Mouse (Mus musculus) MEL (cell line): Measurements from ENCODE around the gene Tspan13. TPM values are rescaled to one million over a fixed set of nuclear protein-coding genes. Genes with fewer than 3 reads are reported as not detected.

Source experiments
- DNase-seq: peaks from one replicate; pipeline ENCODE4 v3.0.0; 2011; ENCODE audit warnings: low read depth, low spot score
- H3K27ac ChIP-seq: 2 replicates; pipeline ENCODE4 v1.5.1; 2012; ENCODE audit warnings: low read depth, mild to moderate bottlenecking, control low read depth, low read length, moderate library complexity; ENCODE audit not compliant: control insufficient read depth
- H3K27me3 ChIP-seq, 2 experiments: fragments of 150-350 bp in 1 of 2; sonication (generic) in 1 of 2; 2 replicates each; pipeline ENCODE4 v1.6.1; 2012; ENCODE audit warnings: low read length in 2 of 2, mild to moderate bottlenecking in 2 of 2, improper control_type of control experiment in 1 of 2, moderate library complexity in 1 of 2; ENCODE audit not compliant: insufficient read depth in 2 of 2, control insufficient read depth in 1 of 2
- H3K36me3 ChIP-seq, 2 experiments: 2 replicates each; pipeline ENCODE4 v1.6.1; 2012 to 2014; ENCODE audit warnings: low read length in 2 of 2, improper control_type of control experiment in 1 of 2, inconsistent platforms in 1 of 2, mild to moderate bottlenecking in 1 of 2; ENCODE audit not compliant: insufficient read depth in 2 of 2, control insufficient read depth in 1 of 2
- H3K4me1 ChIP-seq, 2 experiments: fragments of 150-350 bp in 1 of 2; sonication (generic) in 1 of 2; 2 replicates each; pipeline ENCODE4 v1.6.1; 2012; ENCODE audit warnings: low read length in 2 of 2, improper control_type of control experiment in 1 of 2, mild to moderate bottlenecking in 1 of 2; ENCODE audit not compliant: insufficient read depth in 2 of 2, control insufficient read depth in 1 of 2
- H3K4me3 ChIP-seq, 2 experiments: fragments of 150-350 bp in 1 of 2; sonication (generic) in 1 of 2; 2 replicates each; pipeline ENCODE4 v1.5.1; 2012; ENCODE audit warnings: low read depth in 2 of 2, low read length in 2 of 2, mild to moderate bottlenecking in 2 of 2, moderate library complexity in 2 of 2, control low read depth in 1 of 2, improper control_type of control experiment in 1 of 2; ENCODE audit not compliant: control insufficient read depth in 1 of 2, insufficient read depth in 1 of 2
- H3K79me2 ChIP-seq: 2 replicates; pipeline ENCODE4 v1.6.1; 2012; ENCODE audit warnings: mild to moderate bottlenecking, low read length, moderate library complexity; ENCODE audit not compliant: control insufficient read depth, poor library complexity, insufficient read depth
- H3K9ac ChIP-seq: 2 replicates; pipeline ENCODE4 v1.6.1; 2012; ENCODE audit warnings: low read depth, mild to moderate bottlenecking, control low read depth, low read length, moderate library complexity; ENCODE audit not compliant: control insufficient read depth, poor library complexity, severe bottlenecking
- H3K9me3 ChIP-seq: fragments of 150-350 bp; sonication (generic); replicated peaks from 2 replicates; pipeline ENCODE4 v1.6.1; 2012; ENCODE audit warnings: mild to moderate bottlenecking, low read length, improper control_type of control experiment, moderate library complexity; ENCODE audit not compliant: insufficient read depth
- ELF1 ChIP-seq: IDR thresholded peaks from 2 replicates; pipeline ENCODE4 v1.6.1; 2014; ENCODE audit warnings: low read depth, mild to moderate bottlenecking, inconsistent platforms, low read length, improper control_type of control experiment, moderate library complexity
- EP300 ChIP-seq, 2 experiments: IDR thresholded peaks; 2 replicates each; pipeline ENCODE4 v1.6.1; 2011; ENCODE audit warnings: improper control_type of control experiment in 2 of 2, low read length in 2 of 2, low read depth in 1 of 2, mild to moderate bottlenecking in 1 of 2
- ETS1 ChIP-seq: IDR thresholded peaks from 2 replicates; pipeline ENCODE4 v1.6.1; 2012; ENCODE audit warnings: low read depth, mild to moderate bottlenecking, inconsistent platforms, low read length, improper control_type of control experiment, moderate library complexity
- GABPA ChIP-seq: IDR thresholded peaks from 2 replicates; pipeline ENCODE4 v1.6.1; 2012; ENCODE audit warnings: low read depth, mild to moderate bottlenecking, inconsistent platforms, low read length, improper control_type of control experiment, moderate library complexity
- GATA1 ChIP-seq: IDR thresholded peaks from 2 replicates; pipeline ENCODE4 v1.6.1; 2011; ENCODE audit warnings: low read depth, low read length, improper control_type of control experiment
- KAT2A ChIP-seq: conservative IDR thresholded peaks from 2 replicates; pipeline ENCODE4 v1.6.1; 2012; ENCODE audit warnings: low read depth, low read length, improper control_type of control experiment, inconsistent platforms
- MAX ChIP-seq: IDR thresholded peaks from 2 replicates; pipeline ENCODE4 v1.6.1; 2011; ENCODE audit warnings: low read length, improper control_type of control experiment
- MAZ ChIP-seq: IDR thresholded peaks from 2 replicates; pipeline ENCODE4 v1.6.1; 2012; ENCODE audit warnings: low read depth, mild to moderate bottlenecking, inconsistent platforms, low read length, improper control_type of control experiment
- MEF2A ChIP-seq: IDR thresholded peaks from 2 replicates; pipeline ENCODE4 v1.6.1; 2014; ENCODE audit warnings: low read depth, mild to moderate bottlenecking, inconsistent platforms, low read length, improper control_type of control experiment; ENCODE audit not compliant: poor library complexity, insufficient replicate concordance, severe bottlenecking; ENCODE audit errors: extremely low read depth
- MYC ChIP-seq: IDR thresholded peaks from 2 replicates; pipeline ENCODE4 v1.6.1; 2011; ENCODE audit warnings: low read depth, mild to moderate bottlenecking, low read length, improper control_type of control experiment, moderate library complexity
- POLR2A ChIP-seq, 2 experiments: IDR thresholded peaks; 2 replicates each; pipeline ENCODE4 v1.6.1; 2011 to 2012; ENCODE audit warnings: low read length in 2 of 2, mild to moderate bottlenecking in 2 of 2, control low read depth in 1 of 2, improper control_type of control experiment in 1 of 2, low read depth in 1 of 2, moderate library complexity in 1 of 2; ENCODE audit not compliant: control insufficient read depth in 1 of 2, insufficient read depth in 1 of 2, poor library complexity in 1 of 2
- SMC3 ChIP-seq: IDR thresholded peaks from 2 replicates; pipeline ENCODE4 v1.6.1; 2011; ENCODE audit warnings: low read depth, low read length, improper control_type of control experiment
- TCF12 ChIP-seq: IDR thresholded peaks from 2 replicates; pipeline ENCODE4 v1.6.1; 2014; ENCODE audit warnings: low read depth, mild to moderate bottlenecking, inconsistent platforms, low read length, improper control_type of control experiment, moderate library complexity
- USF1 ChIP-seq: IDR thresholded peaks from 2 replicates; pipeline ENCODE4 v1.6.1; 2014; ENCODE audit warnings: low read depth, mild to moderate bottlenecking, inconsistent platforms, low read length, improper control_type of control experiment, moderate library complexity
- USF2 ChIP-seq, 2 experiments: IDR thresholded peaks; 2 replicates each; pipeline ENCODE4 v1.6.1; 2011 to 2012; ENCODE audit warnings: improper control_type of control experiment in 2 of 2, low read length in 2 of 2, borderline replicate concordance in 1 of 2, inconsistent platforms in 1 of 2, low read depth in 1 of 2, mild to moderate bottlenecking in 1 of 2; ENCODE audit not compliant: insufficient read depth in 1 of 2
- polyA plus RNA-seq, 2 experiments: library from polyadenylated mRNA; stranded (reverse) in 1 of 2; unstranded in 1 of 2; fragments of >175 nt in 1 of 2; fragments of >200 nt in 1 of 2; gene quantifications; 2 replicates each; pipeline versions ENCODE4 v1.2.1 to v1.2.4; 2012; ENCODE audit warnings: low replicate concordance in 2 of 2, low read depth in 1 of 2; ENCODE audit not compliant: insufficient read length in 2 of 2, insufficient read depth in 1 of 2, missing spikeins in 1 of 2
- total RNA-seq: library from RNA; depleted of rRNA; stranded (reverse); fragments of 300-350 nt; gene quantifications from 2 replicates; pipeline ENCODE4 v1.2.3, GENCODE M21; 2012

The Tspan13 gene
- total and polyA plus RNA-seq, 3 experiments = 23.0 to 37.5 TPM; not detected in 1

- no peak overlapping the region for H3K4me3 ChIP-seq
- H3K36me3 ChIP-seq = peaks cover 0 to 18% of the 10 kb centered on the region in 2 experiments; a peak in 2 of 4 replicates
- H3K79me2 ChIP-seq = no peaks in the 10 kb centered on the region
- H3K9ac ChIP-seq = no peak overlapping the region
- H3K4me1 ChIP-seq = peaks cover 3 to 9% of the 10 kb centered on the region in 2 experiments
- no peak for DNase-seq
- H3K9me3 ChIP-seq = no peaks in the 10 kb centered on the region
- no peak overlapping the region for H3K27ac ChIP-seq
- H3K27me3 ChIP-seq = no peaks in the 10 kb centered on the region
- TF ChIP-seq GATA1 = no peak
Measured at GRCm38 (mm10) chr12:36067538-36067937, 25.2 kb upstream of the Tspan13 start.

- H3K27ac ChIP-seq = no peak overlapping the region
- peaks cover 0 to 7% of the 10 kb centered on the region in 2 experiments; a peak in 2 of 4 replicates for H3K36me3 ChIP-seq
- H3K9me3 ChIP-seq = no peaks in the 10 kb centered on the region
- no peaks in the 10 kb centered on the region for H3K79me2 ChIP-seq
- H3K4me3 ChIP-seq = no peak overlapping the region
- H3K4me1 ChIP-seq = peaks cover 2 to 5% of the 10 kb centered on the region in 2 experiments; a peak in 3 of 4 replicates
- H3K9ac ChIP-seq = no peak overlapping the region
- DNase-seq = no peak
- TF ChIP-seq SMC3 = no peak
- TF ChIP-seq EP300 (IDR thresholded peaks at IDR 0.05; ENCODE audit: low read depth in 1 of 2, low read length in 2 of 2) = peak; percentile 33 to 37; a peak in 2 of 4 replicates
- 0 out of 2 replicates have a peak, but pooled peaks have one; percentile 27 for TF ChIP-seq TCF12
- no peak for TF ChIP-seq MYC
- no peaks in the 10 kb centered on the region for H3K27me3 ChIP-seq
Measured at GRCm38 (mm10) chr12:36065911-36066310, 23.6 kb upstream of the Tspan13 start.

GRCm38 (mm10) chr12:36057699-36058098 lies 15.4 kb upstream of the Tspan13 start:
- Histone ChIP-seq H3K27ac (no peak overlapping the region), H3K9ac (no peak overlapping the region), H3K27me3 (no peaks in the 10 kb centered on the region), H3K79me2 (no peaks in the 10 kb centered on the region), H3K9me3 (no peaks in the 10 kb centered on the region), H3K36me3 (peaks cover 0 to 7% of the 10 kb centered on the region in 2 experiments; a peak in 2 of 4 replicates), H3K4me1 (peaks cover 0 to 9% of the 10 kb centered on the region in 2 experiments; a peak in 3 of 4 replicates), H3K4me3 (no peak overlapping the region)
- peak; percentile 22 for DNase-seq
- no peak for TF ChIP-seq GABPA
- no peak for TF ChIP-seq KAT2A
- TF ChIP-seq POLR2A (IDR thresholded peaks at IDR 0.05; ENCODE audit: control insufficient read depth in 1 of 2, insufficient read depth in 1 of 2, low read depth in 1 of 2, low read length in 2 of 2, poor library complexity in 1 of 2) = no peak
- TF ChIP-seq ELF1 = no peak
- TF ChIP-seq ETS1 = no peak
- TF ChIP-seq MAX = no peak
- no peak for TF ChIP-seq SMC3
- no peak for TF ChIP-seq USF1
- peak; percentile 55 for TF ChIP-seq GATA1
- no peak for TF ChIP-seq USF2 (IDR thresholded peaks at IDR 0.05; ENCODE audit: borderline replicate concordance in 1 of 2, insufficient read depth in 1 of 2, low read depth in 1 of 2, low read length in 2 of 2)
- TF ChIP-seq EP300 (IDR thresholded peaks at IDR 0.05; ENCODE audit: low read depth in 1 of 2, low read length in 2 of 2) = peak in 1 of 2 experiments; percentile 49; a peak in 1 of 4 replicates
- no peak for TF ChIP-seq MEF2A
- no peak for TF ChIP-seq MAZ
